Mouse (Mus musculus) small intestine, adult 2 months (tissue): ENCODE results near the gene Itgb5.

Source experiments
- CTCF ChIP-seq: fragments of 200-500 bp; IDR thresholded peaks from 2 replicates; pipeline ENCODE4 v1.5.1; 2012; ENCODE audit warnings: low read depth, mild to moderate bottlenecking, control low read depth, inconsistent platforms, low read length, moderate library complexity, mixed read lengths; ENCODE audit not compliant: insufficient replicate concordance, insufficient read length; ENCODE audit errors: extremely low read depth
- POLR2A ChIP-seq: fragments of 200-500 bp; IDR thresholded peaks from 2 replicates; pipeline ENCODE4 v1.6.1; 2012; ENCODE audit warnings: low read depth, mild to moderate bottlenecking, control low read depth, inconsistent platforms, low read length, moderate library complexity

DNA sequence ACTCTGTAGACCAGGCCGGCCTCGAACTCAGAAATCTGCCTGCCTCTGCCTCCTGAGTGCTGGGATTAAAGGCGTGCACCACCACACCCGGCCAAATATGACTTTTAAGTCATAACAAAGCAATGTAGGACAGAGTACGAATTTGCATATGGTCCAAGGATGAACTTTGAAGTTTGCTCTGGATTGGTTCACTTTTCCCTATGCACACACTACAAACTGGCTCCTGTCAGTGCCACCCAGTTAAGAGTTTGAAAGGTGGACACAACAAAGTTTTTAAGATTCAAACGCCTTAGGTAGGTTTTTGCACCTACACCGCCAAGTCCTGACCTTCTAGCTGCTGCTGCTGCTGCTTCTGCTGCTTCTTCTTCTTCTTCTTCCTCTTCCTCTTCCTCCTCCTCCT, 969 bp upstream of the Itgb5 start:
- no peak for TF ChIP-seq CTCF
- no peak for TF ChIP-seq POLR2A
